Mouse (Mus musculus) limb, embryonic 14.5 days (tissue): ENCODE measurements around the gene Il15ra. TPM values are rescaled to one million over a fixed set of nuclear protein-coding genes. Genes with fewer than 3 reads are reported as not detected.

ENCODE experiments used
- ATAC-seq: fragments of 200-750 bp; cut with Nextera tagmentation; 2 replicates; pipeline ENCODE4 v1.8.0; 2017; ENCODE audit warnings: low read depth, moderate number of reproducible peaks, moderate TSS enrichment; ENCODE audit not compliant: low FRiP score
- DNase-seq: peaks from one replicate; pipeline ENCODE4 v3.0.0-alpha.2; 2015; ENCODE audit warnings: low spot score
- H3K27ac ChIP-seq: fragments of 300-500 bp; sonication (generic); replicated peaks from 2 replicates; pipeline ENCODE4 v1.5.1; 2014; ENCODE audit warnings: low read depth, mild to moderate bottlenecking, low read length, moderate library complexity, mixed read lengths
- H3K27me3 ChIP-seq: fragments of 300-500 bp; sonication (generic); 2 replicates; pipeline ENCODE4 v1.6.1; 2014; ENCODE audit warnings: low read length, mixed read lengths; ENCODE audit not compliant: control insufficient read depth, insufficient read depth
- H3K36me3 ChIP-seq: fragments of 300-500 bp; sonication (generic); 2 replicates; pipeline ENCODE4 v1.6.1; 2014; ENCODE audit warnings: mild to moderate bottlenecking, low read length, moderate library complexity, mixed read lengths; ENCODE audit not compliant: control insufficient read depth, insufficient read depth
- H3K4me1 ChIP-seq: fragments of 300-500 bp; sonication (generic); 2 replicates; pipeline ENCODE4 v1.6.1; 2014; ENCODE audit warnings: antibody characterized with exemption, low read length, mixed read lengths; ENCODE audit not compliant: control insufficient read depth, insufficient read depth
- H3K4me2 ChIP-seq: fragments of 300-500 bp; sonication (generic); replicated peaks from 2 replicates; pipeline ENCODE4 v1.6.1; 2014; ENCODE audit warnings: low read depth, mild to moderate bottlenecking, low read length, moderate library complexity; ENCODE audit not compliant: severe bottlenecking
- H3K4me3 ChIP-seq: fragments of 300-500 bp; sonication (generic); replicated peaks from 2 replicates; pipeline ENCODE4 v1.5.1; 2014; ENCODE audit warnings: low read length
- H3K9ac ChIP-seq: fragments of 300-500 bp; sonication (generic); 2 replicates; pipeline ENCODE4 v1.6.1; 2014; ENCODE audit warnings: mild to moderate bottlenecking, low read depth, low read length, moderate library complexity; ENCODE audit not compliant: severe bottlenecking
- H3K9me3 ChIP-seq: fragments of 300-500 bp; sonication (generic); 2 replicates; pipeline ENCODE4 v1.6.1; 2016; ENCODE audit warnings: low read length; ENCODE audit not compliant: control insufficient read depth
- POLR2A ChIP-seq: fragments of 200-500 bp; IDR thresholded peaks from 2 replicates; pipeline ENCODE4 v1.8.0; 2012; ENCODE audit warnings: inconsistent platforms, mild to moderate bottlenecking, moderate library complexity, borderline replicate concordance; ENCODE audit not compliant: insufficient read depth, insufficient read length; ENCODE audit errors: extremely low read depth
- WGBS: fragments of 180-500 bp; shearing (Covaris S2); extraction: QIAGEN DNeasy Blood & Tissue Kit; methylation state at CpG from one replicate; pipeline ENCODE4 v1.1.7; 2014; 5-methylcytosine and 5-hydroxymethylcytosine counted together
- polyA plus RNA-seq, 2 experiments: library from polyadenylated mRNA; depleted of rRNA in 1 of 2; stranded (reverse) in 1 of 2; unstranded in 1 of 2; fragments of >200 nt; fragmentation: Nextera tagmentation in 1 of 2; extraction: Ambion mirVana in 1 of 2; gene quantifications; 2 replicates each; pipeline versions ENCODE4 v1.2.1 to v1.2.3; 2012 to 2014

The Il15ra gene
- polyA plus RNA-seq, 2 experiments, result 2.7 to 4.6 TPM

GRCm38 (mm10) chr2:11765694-11766093 is 60.6 kb downstream of the Il15ra start:
- WGBS, result 93% methylated on average over 4 of the region's 4 CpGs
- H3K9ac ChIP-seq, result no peak overlapping the region
- H3K27me3 ChIP-seq, result no peaks in the 10 kb centered on the region
- H3K4me2 ChIP-seq, result no peak overlapping the region
- DNase-seq, result no peak
- H3K36me3 ChIP-seq, result peaks cover 77% of the 10 kb centered on the region
- H3K4me3 ChIP-seq, result no peak overlapping the region
- no peak overlapping the region for H3K27ac ChIP-seq
- ATAC-seq, result no peak
- TF ChIP-seq POLR2A, result no peak
- no peaks in the 10 kb centered on the region for H3K4me1 ChIP-seq
- H3K9me3 ChIP-seq, result no peaks in the 10 kb centered on the region

- WGBS, result 69% methylated on average over 5 of the region's 5 CpGs
- H3K27ac ChIP-seq, result no peak overlapping the region
- no peaks in the 10 kb centered on the region for H3K9me3 ChIP-seq
- H3K4me1 ChIP-seq, result no peaks in the 10 kb centered on the region
- ATAC-seq (no peak), DNase-seq (no peak)
- H3K4me3 ChIP-seq, result no peak overlapping the region
- H3K36me3 ChIP-seq, result peaks cover 68% of the 10 kb centered on the region
- no peak for TF ChIP-seq POLR2A
- H3K9ac ChIP-seq, result no peak overlapping the region
- no peaks in the 10 kb centered on the region for H3K27me3 ChIP-seq
- no peak overlapping the region for H3K4me2 ChIP-seq
These were observed 61.5 kb downstream of the Il15ra start for GRCm38 (mm10) chr2:11766485-11767160.

GRCm38 (mm10) chr2:11767161-11767545 is 62.1 kb downstream of the Il15ra start:
- no peaks in the 10 kb centered on the region for H3K9me3 ChIP-seq
- H3K36me3 ChIP-seq, result peaks cover 63% of the 10 kb centered on the region
- no peak for TF ChIP-seq POLR2A
- H3K9ac ChIP-seq, result no peak overlapping the region
- H3K4me2 ChIP-seq, result no peak overlapping the region
- no peaks in the 10 kb centered on the region for H3K27me3 ChIP-seq
- DNase-seq, result no peak
- no peaks in the 10 kb centered on the region for H3K4me1 ChIP-seq
- no peak for ATAC-seq
- H3K4me3 ChIP-seq, result no peak overlapping the region
- 95% methylated on average over 10 of the region's 10 CpGs for WGBS
- no peak overlapping the region for H3K27ac ChIP-seq

GRCm38 (mm10) chr2:11771701-11772100 is 66.6 kb downstream of the Il15ra start:
- H3K36me3 ChIP-seq, result peaks cover 19% of the 10 kb centered on the region
- 92% methylated on average over 4 of the region's 4 CpGs for WGBS
- ATAC-seq (no peak), DNase-seq (no peak)
- no peak overlapping the region for H3K4me2 ChIP-seq
- no peak overlapping the region for H3K9ac ChIP-seq
- H3K9me3 ChIP-seq, result no peaks in the 10 kb centered on the region
- H3K4me1 ChIP-seq, result peaks cover 8% of the 10 kb centered on the region
- no peak for TF ChIP-seq POLR2A
- no peak overlapping the region for H3K4me3 ChIP-seq
- H3K27ac ChIP-seq, result no peak overlapping the region
- no peaks in the 10 kb centered on the region for H3K27me3 ChIP-seq

- Histone ChIP-seq H3K4me1 (peaks cover 8% of the 10 kb centered on the region), H3K36me3 (peaks cover 12% of the 10 kb centered on the region), H3K27ac (no peak overlapping the region), H3K4me2 (no peak overlapping the region), H3K9ac (no peak overlapping the region), H3K9me3 (no peaks in the 10 kb centered on the region), H3K27me3 (no peaks in the 10 kb centered on the region), H3K4me3 (no peak overlapping the region)
- TF ChIP-seq POLR2A, result no peak
- ATAC-seq, result no peak
- DNase-seq, result no peak
- WGBS, result 81% methylated on average over 4 of the region's 4 CpGs
These were observed 67.3 kb downstream of the Il15ra start for GRCm38 (mm10) chr2:11772401-11772800.
